Mouse (Mus musculus) cerebellum, adult 2 months (tissue): ENCODE results near the gene Tbx21.

ENCODE experiments used
- CTCF ChIP-seq: fragments of 200-500 bp; IDR thresholded peaks from 2 replicates; pipeline ENCODE4 v1.5.1; 2011; ENCODE audit warnings: low read depth, mild to moderate bottlenecking, control low read depth, low read length, moderate library complexity, borderline replicate concordance; ENCODE audit not compliant: insufficient read depth
- POLR2A ChIP-seq: fragments of 200-500 bp; IDR thresholded peaks from 2 replicates; pipeline ENCODE4 v1.6.1; 2011; ENCODE audit warnings: low read length, control low read depth, borderline replicate concordance; ENCODE audit not compliant: insufficient read depth

GRCm38 (mm10) chr11:97108976-97109375, 6.2 kb downstream of the Tbx21 start:
- no peak for TF ChIP-seq CTCF
- TF ChIP-seq POLR2A = no peak
